Mouse (Mus musculus) embryonic facial prominence, embryonic 12.5 days (tissue): ENCODE measurements around the gene Ipo4. TPM values are rescaled to one million over a fixed set of nuclear protein-coding genes. Genes with fewer than 3 reads are reported as not detected.

Experiments
- ATAC-seq: fragments of 200-750 bp; cut with Nextera tagmentation; 2 replicates; pipeline ENCODE4 v1.8.0; 2017; ENCODE audit not compliant: insufficient number of reproducible peaks, insufficient read depth, low FRiP score, low TSS enrichment
- H3K27ac ChIP-seq: fragments of 300-500 bp; sonication (generic); 2 replicates; pipeline ENCODE4 v1.5.1; 2016; ENCODE audit warnings: mild to moderate bottlenecking
- H3K27me3 ChIP-seq: fragments of 300-500 bp; sonication (generic); 2 replicates; pipeline ENCODE4 v1.6.1; 2016; ENCODE audit warnings: mild to moderate bottlenecking, moderate library complexity
- H3K36me3 ChIP-seq: fragments of 300-500 bp; sonication (generic); 2 replicates; pipeline ENCODE4 v1.6.1; 2016; ENCODE audit warnings: mild to moderate bottlenecking
- H3K4me1 ChIP-seq: fragments of 300-500 bp; sonication (generic); 2 replicates; pipeline ENCODE4 v1.6.1; 2016
- H3K4me2 ChIP-seq: fragments of 300-500 bp; sonication (generic); replicated peaks from 2 replicates; pipeline ENCODE4 v1.6.1; 2016; ENCODE audit warnings: mild to moderate bottlenecking, moderate library complexity
- H3K4me3 ChIP-seq: fragments of 300-500 bp; sonication (generic); 2 replicates; pipeline ENCODE4 v1.5.1; 2016; ENCODE audit warnings: mild to moderate bottlenecking
- H3K9ac ChIP-seq: fragments of 300-500 bp; sonication (generic); 2 replicates; pipeline ENCODE4 v1.6.1; 2016; ENCODE audit warnings: mild to moderate bottlenecking, moderate library complexity
- H3K9me3 ChIP-seq: fragments of 300-500 bp; sonication (generic); 2 replicates; pipeline ENCODE4 v1.6.1; 2016; ENCODE audit warnings: mild to moderate bottlenecking, moderate library complexity
- WGBS: fragments of 180-500 bp; shearing (Covaris S2); methylation state at CpG from one replicate; pipeline ENCODE4 v1.1.7; 2016; 5-methylcytosine and 5-hydroxymethylcytosine counted together
- polyA plus RNA-seq: library from polyadenylated mRNA; unstranded; fragments of >200 nt; fragmentation: Nextera tagmentation; extraction: Ambion mirVana; gene quantifications from 2 replicates; pipeline ENCODE4 v1.2.1, GENCODE M21; 2016

Gene Ipo4
- polyA plus RNA-seq, 1 experiment from 2014 or later, result 99.8 TPM

DNA sequence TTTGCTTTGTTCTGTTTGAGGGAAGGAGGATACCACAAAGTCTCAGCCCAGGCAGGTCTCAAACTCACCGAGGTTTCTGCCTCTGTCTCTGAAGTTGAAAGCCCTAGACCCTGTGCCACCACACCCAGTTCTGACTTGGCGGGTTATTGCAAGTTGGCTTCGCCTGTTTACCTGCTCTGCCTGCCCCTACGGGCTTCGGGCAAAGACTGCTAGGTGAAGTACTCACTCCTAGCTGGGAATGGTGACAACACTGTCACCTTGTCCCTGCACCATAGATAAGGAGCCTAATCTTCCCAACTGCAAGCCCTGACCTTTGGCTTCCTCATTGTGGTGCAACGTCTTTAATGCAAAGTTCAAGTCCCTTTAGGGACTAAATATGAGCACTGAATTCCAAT, 50.2 kb downstream of the Ipo4 start:
- peak overlapping the region; percentile 69; the same call in 1 of the 2 replicates for H3K4me2 ChIP-seq
- peaks cover 21% of the 10 kb centered on the region for H3K36me3 ChIP-seq
- no peaks in the 10 kb centered on the region for H3K9me3 ChIP-seq
- 0 out of 2 replicates have a peak, but pooled peaks cover 2% of the 10 kb centered on the region for H3K27me3 ChIP-seq
- peaks cover 15% of the 10 kb centered on the region for H3K4me1 ChIP-seq
- H3K4me3 ChIP-seq, result no peak overlapping the region
- no peak for ATAC-seq
- H3K9ac ChIP-seq, result no peak overlapping the region
- WGBS, result 62% methylated on average over 6 of the region's 6 CpGs
- H3K27ac ChIP-seq, result no peak overlapping the region

DNA sequence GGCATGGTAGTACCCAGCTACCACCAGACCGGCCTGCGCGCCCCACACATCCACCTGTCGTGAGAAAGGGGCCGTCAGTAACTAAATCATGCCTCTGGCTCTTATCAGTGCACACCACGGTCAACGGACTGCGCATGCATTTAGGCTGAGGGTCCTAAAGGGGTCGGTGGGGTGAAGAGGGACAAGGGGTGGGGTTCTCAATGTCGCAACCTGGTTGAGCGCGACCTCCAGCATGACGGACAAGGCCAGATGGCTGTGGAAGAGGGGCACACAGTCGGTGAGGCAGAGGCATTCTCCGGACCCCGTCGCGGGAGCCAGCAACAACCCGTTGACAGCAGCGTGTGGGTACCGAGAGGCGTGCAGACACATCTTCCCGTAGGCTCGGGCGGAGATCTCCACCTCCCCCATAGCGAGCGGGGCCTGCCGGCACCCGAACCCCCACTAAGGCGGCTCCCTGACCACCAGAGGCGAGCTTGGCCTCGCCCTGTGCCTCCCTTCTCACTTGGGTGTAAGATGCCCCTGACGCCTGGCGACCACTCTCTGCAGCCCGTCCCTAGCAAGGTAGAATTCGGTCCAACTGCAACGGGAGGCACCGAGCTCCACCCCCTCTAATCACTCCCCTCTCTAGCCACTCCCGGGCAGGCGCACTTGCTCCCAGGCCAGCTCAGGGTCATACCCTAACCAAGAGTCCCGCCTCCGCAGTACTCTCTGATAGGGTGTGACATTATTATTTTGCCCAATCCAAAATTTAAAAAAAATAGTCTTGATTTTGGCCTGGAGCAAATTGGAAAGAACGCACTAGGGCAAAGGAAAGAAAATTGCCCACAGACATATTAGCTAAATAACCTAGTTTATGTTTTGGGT, 50.8 kb downstream of the Ipo4 start, which contains the start of gene Emc9:
Gene Emc9 (minus strand): TSS at position 601 of the 864 bp plus-strand sequence.
- H3K36me3 ChIP-seq, result peaks cover 27% of the 10 kb centered on the region
- H3K9me3 ChIP-seq, result no peaks in the 10 kb centered on the region
- 1% methylated on average over 43 of the region's 43 CpGs for WGBS
- peaks cover 12% of the 10 kb centered on the region for H3K4me1 ChIP-seq
- H3K9ac ChIP-seq, result peak within 1 kb of the TSS; percentile 53
- peak within 1 kb of the TSS; percentile 41 for H3K4me3 ChIP-seq
- H3K27ac ChIP-seq, result no peak within 1 kb of the TSS
- no peak for ATAC-seq
- peak within 1 kb of the TSS; percentile 69 for H3K4me2 ChIP-seq
- 0 out of 2 replicates have a peak, but pooled peaks cover 2% of the 10 kb centered on the region for H3K27me3 ChIP-seq

- H3K4me3 ChIP-seq, result peak overlapping the region; percentile 41
- H3K9me3 ChIP-seq, result no peaks in the 10 kb centered on the region
- peaks cover 30% of the 10 kb centered on the region for H3K36me3 ChIP-seq
- 33% methylated on average over 5 of the region's 5 CpGs for WGBS
- peak overlapping the region; percentile 69 for H3K4me2 ChIP-seq
- 0 out of 2 replicates have a peak, but pooled peaks cover 2% of the 10 kb centered on the region for H3K27me3 ChIP-seq
- H3K4me1 ChIP-seq, result peaks cover 6% of the 10 kb centered on the region; the same call in 1 of the 2 replicates
- no peak overlapping the region for H3K27ac ChIP-seq
- H3K9ac ChIP-seq, result peak overlapping the region; percentile 53
- no peak for ATAC-seq
These were observed 51.5 kb downstream of the Ipo4 start for GRCm38 (mm10) chr14:55584303-55584701.

GRCm38 (mm10) chr14:55581981-55582681, 53.6 kb downstream of the Ipo4 start:
- Histone ChIP-seq H3K4me1 (peaks cover 6% of the 10 kb centered on the region; the same call in 1 of the 2 replicates), H3K4me3 (no peak overlapping the region), H3K36me3 (peaks cover 25% of the 10 kb centered on the region), H3K27me3 (0 out of 2 replicates have a peak, but pooled peaks cover 2% of the 10 kb centered on the region), H3K27ac (no peak overlapping the region), H3K4me2 (no peak overlapping the region), H3K9ac (no peak overlapping the region), H3K9me3 (no peaks in the 10 kb centered on the region)
- WGBS, result 73% methylated on average over 9 of the region's 9 CpGs
- ATAC-seq, result no peak

DNA sequence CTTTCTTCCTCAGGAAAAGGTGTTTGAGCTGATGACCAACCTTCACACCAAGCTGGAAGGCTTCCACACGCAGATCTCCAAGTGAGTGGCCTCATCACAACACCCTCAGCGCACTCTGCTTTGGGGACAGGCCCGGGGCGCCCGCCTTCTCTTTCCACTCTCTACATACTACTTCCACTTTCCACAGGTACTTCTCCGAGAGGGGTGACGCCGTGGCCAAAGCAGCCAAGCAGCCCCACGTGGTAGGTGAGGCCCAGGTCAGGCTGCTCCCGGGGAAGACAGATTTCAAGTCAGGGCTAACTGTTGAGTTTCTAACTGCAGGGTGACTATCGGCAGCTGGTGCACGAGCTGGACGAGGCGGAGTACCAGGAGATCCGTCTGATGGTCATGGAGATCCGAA, 55.0 kb downstream of the Ipo4 start:
- H3K27me3 ChIP-seq, result 0 out of 2 replicates have a peak, but pooled peaks cover 2% of the 10 kb centered on the region
- no peak overlapping the region for H3K9ac ChIP-seq
- no peak overlapping the region for H3K4me3 ChIP-seq
- H3K4me1 ChIP-seq, result peaks cover 6% of the 10 kb centered on the region; the same call in 1 of the 2 replicates
- no peak overlapping the region for H3K27ac ChIP-seq
- no peak for ATAC-seq
- peaks cover 22% of the 10 kb centered on the region for H3K36me3 ChIP-seq
- H3K4me2 ChIP-seq, result no peak overlapping the region
- 94% methylated on average over 16 of the region's 16 CpGs for WGBS
- no peaks in the 10 kb centered on the region for H3K9me3 ChIP-seq

DNA sequence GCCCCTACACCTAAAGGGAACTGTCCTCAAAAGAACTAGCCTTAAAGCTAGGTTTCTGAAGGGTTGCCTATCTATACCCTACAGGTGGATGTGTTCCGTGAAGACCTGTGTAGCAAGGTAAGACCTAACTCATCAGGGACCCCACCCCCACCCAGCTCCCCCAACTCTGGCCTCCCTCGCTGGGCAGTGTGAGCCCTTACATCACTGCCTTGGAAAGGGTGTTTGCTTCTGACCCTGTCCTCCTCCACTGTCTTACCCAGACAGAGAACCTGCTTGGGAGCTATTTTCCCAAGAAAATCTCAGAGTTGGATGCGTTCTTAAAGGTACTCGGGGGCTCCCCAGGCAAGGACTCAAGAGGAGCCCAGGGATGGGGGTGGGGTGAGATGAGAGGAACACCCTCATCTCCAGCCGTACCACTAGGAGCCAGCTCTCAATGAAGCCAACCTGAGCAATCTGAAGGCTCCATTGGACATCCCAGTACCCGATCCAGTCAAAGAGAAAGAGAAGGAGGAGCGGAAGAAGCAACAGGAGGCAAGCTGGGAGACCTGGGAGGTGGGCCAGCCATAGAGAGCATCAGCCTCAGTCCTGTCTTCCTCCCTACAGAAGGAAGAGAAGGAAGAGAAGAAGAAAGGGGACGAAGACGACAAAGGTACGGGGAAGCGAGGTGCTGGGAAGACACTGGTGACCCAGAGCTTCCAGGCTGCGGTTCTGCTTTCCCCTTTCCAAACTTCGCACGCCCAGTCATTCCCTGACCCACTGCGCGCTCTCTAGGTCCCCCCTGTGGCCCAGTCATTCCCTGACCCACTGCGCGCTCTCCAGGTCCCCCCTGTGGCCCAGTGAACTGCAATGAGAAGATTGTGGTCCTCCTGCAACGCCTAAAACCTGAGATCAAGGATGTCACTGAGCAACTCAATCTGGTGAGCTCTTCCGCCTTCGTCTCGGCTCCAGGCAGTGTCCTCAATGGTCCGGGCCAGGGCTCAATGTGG, 56.0 kb downstream of the Ipo4 start:
- Histone ChIP-seq H3K36me3 (peaks cover 22% of the 10 kb centered on the region), H3K4me1 (peaks cover 4% of the 10 kb centered on the region; the same call in 1 of the 2 replicates), H3K27me3 (no peaks in the 10 kb centered on the region), H3K4me2 (no peak overlapping the region), H3K9me3 (no peaks in the 10 kb centered on the region), H3K9ac (no peak overlapping the region), H3K4me3 (no peak overlapping the region), H3K27ac (no peak overlapping the region)
- 88% methylated on average over 23 of the region's 23 CpGs for WGBS
- no peak for ATAC-seq

- H3K36me3 ChIP-seq, result peaks cover 22% of the 10 kb centered on the region
- peak overlapping the region; percentile 81 for H3K4me2 ChIP-seq
- peak; percentile 8 for ATAC-seq
- H3K4me3 ChIP-seq, result peak overlapping the region; percentile 73
- no peaks in the 10 kb centered on the region for H3K4me1 ChIP-seq
- H3K9me3 ChIP-seq, result no peaks in the 10 kb centered on the region
- H3K27ac ChIP-seq, result peak overlapping the region; percentile 79
- H3K27me3 ChIP-seq, result no peaks in the 10 kb centered on the region
- peak overlapping the region; percentile 85 for H3K9ac ChIP-seq
- 28% methylated on average over 6 of the region's 6 CpGs for WGBS
These were observed 57.0 kb downstream of the Ipo4 start for GRCm38 (mm10) chr14:55578668-55579269.

- peak; percentile 85 for ATAC-seq
- WGBS, result 1% methylated on average over 32 of the region's 32 CpGs
- H3K27ac ChIP-seq, result peak within 1 kb of the TSS; percentile 79
- no peaks in the 10 kb centered on the region for H3K27me3 ChIP-seq
- peak within 1 kb of the TSS; percentile 73 for H3K4me3 ChIP-seq
- no peaks in the 10 kb centered on the region for H3K4me1 ChIP-seq
- no peaks in the 10 kb centered on the region for H3K9me3 ChIP-seq
- H3K36me3 ChIP-seq, result peaks cover 22% of the 10 kb centered on the region
- H3K9ac ChIP-seq, result peak within 1 kb of the TSS; percentile 85
- H3K4me2 ChIP-seq, result peak within 1 kb of the TSS; percentile 81
These were observed 57.7 kb downstream of the Ipo4 start, which contains the start of gene Psme1 for GRCm38 (mm10) chr14:55577871-55578667. Psme1 (plus strand) TSS chr14:55578123.

GRCm38 (mm10) chr14:55576376-55576775, 59.4 kb downstream of the Ipo4 start:
- H3K4me2 ChIP-seq, result peak overlapping the region; percentile 26; the same call in 1 of the 2 replicates

DNA sequence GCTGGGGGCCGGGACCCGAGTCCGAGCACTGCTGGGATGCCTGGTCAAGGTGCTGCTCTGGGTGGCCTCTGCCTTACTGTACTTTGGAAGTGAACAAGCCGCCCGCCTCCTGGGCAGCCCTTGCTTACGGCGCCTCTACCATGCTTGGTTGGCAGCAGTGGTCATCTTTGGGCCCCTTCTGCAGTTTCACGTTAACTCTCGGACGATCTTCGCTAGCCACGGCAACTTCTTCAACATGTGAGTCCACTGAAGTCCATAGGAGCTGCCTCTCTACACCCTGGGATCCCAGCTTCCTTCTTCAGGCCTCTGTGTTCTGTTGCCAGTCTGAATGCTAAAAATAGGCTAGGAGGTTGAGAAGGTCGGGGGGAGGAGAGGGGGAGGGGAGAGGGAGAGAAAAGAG, 60.0 kb downstream of the Ipo4 start:
- no peak overlapping the region for H3K27ac ChIP-seq
- WGBS, result 72% methylated on average over 13 of the region's 13 CpGs
- H3K4me3 ChIP-seq, result no peak overlapping the region; the same call in 1 of the 2 replicates
- peaks cover 10% of the 10 kb centered on the region for H3K36me3 ChIP-seq
- no peak overlapping the region; the same call in 1 of the 2 replicates for H3K9ac ChIP-seq
- no peaks in the 10 kb centered on the region for H3K4me1 ChIP-seq
- no peak for ATAC-seq
- H3K9me3 ChIP-seq, result no peaks in the 10 kb centered on the region
- no peaks in the 10 kb centered on the region for H3K27me3 ChIP-seq
- no peak overlapping the region for H3K4me2 ChIP-seq

More at GRCm38 (mm10) chr14:55576376-55576775, 59.4 kb downstream of the Ipo4 start:
- WGBS, result 75% methylated on average over 16 of the region's 16 CpGs
- no peak overlapping the region for H3K4me3 ChIP-seq
- H3K4me1 ChIP-seq, result no peaks in the 10 kb centered on the region
- H3K36me3 ChIP-seq, result peaks cover 17% of the 10 kb centered on the region
- ATAC-seq, result no peak
- no peak overlapping the region for H3K9ac ChIP-seq
- H3K9me3 ChIP-seq, result no peaks in the 10 kb centered on the region
- no peaks in the 10 kb centered on the region for H3K27me3 ChIP-seq
- no peak overlapping the region for H3K27ac ChIP-seq
